Mouse (Mus musculus) cerebellum, postnatal 4 days (tissue): ENCODE data around the gene Cog7.

ENCODE experiments used
- DNase-seq, 2 experiments: peaks; one replicate each; pipeline ENCODE4 v3.0.0; 2022; ENCODE audit warnings: low spot score in 2 of 2, mixed read lengths in 1 of 2

Cog7 gene

DNA sequence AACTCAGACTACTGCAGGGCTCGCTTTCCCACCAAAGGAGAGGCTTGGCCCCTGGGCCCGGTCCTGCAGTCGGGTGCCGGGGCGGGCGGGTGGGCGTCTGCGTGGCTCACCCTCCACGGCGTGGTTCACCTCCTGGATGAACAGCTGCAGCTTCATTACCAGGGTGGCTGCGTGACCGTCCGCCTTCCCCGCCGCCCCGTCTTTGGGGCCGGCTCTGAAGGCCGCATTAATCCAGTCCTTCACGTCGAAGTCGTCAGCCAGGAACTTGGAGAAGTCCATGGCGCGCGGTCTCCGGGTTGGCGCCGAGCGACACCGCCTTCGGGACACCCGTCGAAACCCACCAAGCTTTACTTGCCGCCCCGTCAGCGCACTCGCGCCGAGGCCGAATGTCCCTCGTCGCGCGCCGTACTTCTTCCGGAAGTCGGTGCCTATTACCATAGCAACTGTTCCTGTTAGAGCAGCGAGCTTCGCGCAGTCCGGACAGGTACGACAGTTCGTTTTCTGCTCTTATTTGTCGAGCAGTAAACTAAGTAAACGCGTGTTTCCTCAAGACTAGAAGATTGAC lies at the start of gene Cog7:
Cog7 (minus strand) TSS at position 405 of the 565 bp plus-strand sequence.
- DNase-seq: peak; percentile 87 to 97

GRCm38 (mm10) chr7:122022131-122022530 lies 40.6 kb upstream of the Cog7 start:
- DNase-seq: no peak

- DNase-seq: peak; percentile 70 to 89
Measured at GRCm38 (mm10) chr7:122020667-122021354, 39.3 kb upstream of the Cog7 start, which contains the start of gene Gga2. Gene Gga2 (minus strand): TSS chr7:122021222.

- peak in 1 of 2 experiments; percentile 12 for DNase-seq
Measured at GRCm38 (mm10) chr7:122020273-122020666, 38.8 kb upstream of the Cog7 start.

DNA sequence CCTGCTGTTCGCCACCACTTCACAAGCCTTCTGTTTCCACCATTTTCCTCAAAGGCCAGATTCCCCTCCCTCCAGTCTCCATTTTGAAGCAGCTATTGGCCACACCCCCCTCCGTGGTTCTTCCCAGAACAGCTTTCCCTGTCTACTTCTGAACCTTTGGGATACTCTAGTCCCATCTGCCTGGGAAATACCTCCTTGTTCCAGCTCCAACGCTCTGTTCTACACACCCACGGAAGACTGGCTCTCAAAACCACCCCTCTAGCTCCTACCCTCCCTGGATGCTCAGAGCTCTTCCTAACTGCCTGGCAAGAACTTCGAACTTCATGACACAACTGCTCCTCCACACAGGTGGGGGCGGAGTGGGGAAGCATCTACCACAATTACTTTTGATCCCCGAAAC lies 37.5 kb upstream of the Cog7 start:
- no peak for DNase-seq

DNA sequence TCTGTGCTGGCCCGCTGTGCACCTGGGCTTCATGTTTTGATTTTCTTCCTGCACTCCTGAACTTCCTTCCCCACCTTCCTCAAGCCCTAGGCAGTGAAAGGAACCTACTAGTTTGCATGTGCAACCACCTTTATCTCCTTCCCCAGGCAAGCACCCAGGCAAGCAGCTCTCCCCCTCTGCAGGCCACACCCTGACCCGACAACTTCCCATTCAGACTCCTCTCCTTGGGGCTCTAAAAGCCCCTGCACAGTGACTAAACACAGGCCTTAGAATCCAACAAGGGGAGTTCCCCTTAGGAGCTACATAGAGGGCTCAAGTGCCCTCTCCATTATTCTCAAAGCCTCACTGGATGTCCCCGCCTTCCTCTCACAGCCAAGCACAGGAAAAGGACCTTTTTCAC lies 36.7 kb upstream of the Cog7 start:
- DNase-seq: no peak

GRCm38 (mm10) chr7:122015734-122016133 lies 34.2 kb upstream of the Cog7 start:
- DNase-seq: no peak

DNA sequence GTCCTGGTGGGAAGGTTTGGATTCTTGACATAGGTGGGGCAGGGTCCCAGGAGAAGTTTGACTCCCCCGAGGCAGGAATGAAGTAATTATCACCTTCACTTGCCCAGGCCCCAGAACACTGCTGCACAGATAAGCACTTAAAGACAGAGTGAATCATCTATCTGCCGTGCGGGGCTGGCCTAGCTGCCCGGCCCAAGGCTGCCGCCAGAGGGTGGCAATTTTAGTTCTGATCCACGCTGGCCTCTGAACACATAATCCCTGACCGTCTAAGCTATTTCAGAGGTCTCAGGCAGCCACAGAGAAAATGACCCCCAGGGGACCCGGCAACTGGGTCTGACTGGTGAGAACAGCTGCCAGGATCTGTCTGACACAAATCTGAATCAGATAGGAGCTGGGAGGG lies 33.6 kb upstream of the Cog7 start:
- DNase-seq: no peak

- no peak for DNase-seq
Measured at GRCm38 (mm10) chr7:122012949-122013348, 31.4 kb upstream of the Cog7 start.

GRCm38 (mm10) chr7:122012370-122012769 lies 30.9 kb upstream of the Cog7 start:
- DNase-seq: no peak

DNA sequence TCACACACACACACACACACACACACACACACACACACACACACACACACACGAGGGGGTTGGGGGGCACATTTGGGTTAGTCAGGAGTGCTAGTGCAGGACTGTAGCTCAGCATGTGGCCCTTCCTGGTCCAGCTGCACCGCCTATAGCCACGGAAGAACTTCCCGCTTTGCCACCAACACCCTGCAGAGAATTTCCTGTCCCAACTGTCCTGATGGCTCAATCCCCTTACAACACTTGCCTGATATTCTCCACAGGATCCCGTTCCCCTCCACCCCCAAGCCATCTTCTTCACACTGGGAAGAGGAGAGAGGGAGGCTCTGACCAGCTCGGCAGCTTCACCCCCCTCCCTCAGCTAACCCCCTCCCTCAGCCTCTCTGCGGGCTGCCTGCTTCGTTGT lies 18.9 kb upstream of the Cog7 start:
- DNase-seq: no peak

DNA sequence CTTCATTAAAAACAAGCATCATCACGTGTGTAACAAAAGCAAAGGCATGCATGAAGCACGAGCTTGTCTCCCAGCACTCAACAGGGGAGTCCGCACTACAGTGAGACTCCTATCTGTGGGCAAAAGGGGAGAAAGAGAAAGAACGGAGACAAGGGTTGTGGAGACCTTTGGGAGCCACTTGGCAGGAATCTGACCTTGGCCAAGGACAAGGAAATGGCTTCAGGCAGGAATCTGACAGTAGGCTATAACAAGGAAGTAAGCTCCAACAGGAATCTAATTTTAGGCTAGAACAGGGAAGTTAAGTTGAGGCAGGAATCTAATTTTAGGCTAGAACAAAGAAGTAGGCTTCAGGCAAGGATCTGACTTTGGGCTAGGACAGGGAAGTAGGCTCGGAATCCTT lies 14.4 kb upstream of the Cog7 start:
- no peak for DNase-seq

DNA sequence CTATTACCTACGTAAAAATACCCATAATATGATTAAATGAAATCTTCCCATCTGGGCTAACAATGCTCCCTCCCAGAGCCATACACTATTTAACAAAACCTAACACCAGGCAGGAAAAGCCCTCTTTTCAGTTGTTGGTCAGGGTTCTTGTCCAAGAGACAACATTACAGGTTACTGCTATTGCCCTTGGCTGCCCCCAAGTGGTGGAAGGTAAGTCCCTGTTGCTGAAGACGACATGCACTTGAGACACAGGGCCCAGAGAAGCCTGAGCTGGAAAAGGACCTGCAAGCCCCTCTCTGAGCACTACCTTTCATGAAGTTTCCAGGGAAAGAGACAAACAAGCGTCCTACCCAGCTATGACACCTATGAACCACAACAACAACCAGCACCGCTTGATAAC lies 6.5 kb downstream of the Cog7 start:
- peak in 1 of 2 experiments; percentile 63 for DNase-seq

DNA sequence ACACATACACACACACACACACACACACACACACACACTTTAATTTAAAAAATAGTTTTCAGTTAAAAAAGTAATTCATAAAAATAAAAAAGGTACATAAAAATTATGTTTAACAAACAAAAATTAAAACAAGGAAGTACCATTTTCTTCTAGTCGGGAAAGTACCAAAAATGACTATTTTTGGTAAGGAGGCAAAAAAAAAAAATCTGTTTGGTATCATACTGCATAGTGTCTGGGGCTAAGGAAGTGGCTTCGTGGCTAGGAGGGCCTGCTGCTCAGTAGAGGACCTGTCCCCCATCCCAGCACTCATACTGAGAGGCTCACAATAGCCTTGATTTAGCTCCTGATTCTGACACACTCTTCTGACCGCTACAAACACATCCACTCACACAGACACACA lies 9.8 kb downstream of the Cog7 start:
- DNase-seq: no peak

GRCm38 (mm10) chr7:121970250-121970649 lies 11.3 kb downstream of the Cog7 start:
- no peak for DNase-seq

GRCm38 (mm10) chr7:121968816-121969215 lies 12.7 kb downstream of the Cog7 start:
- no peak for DNase-seq

DNA sequence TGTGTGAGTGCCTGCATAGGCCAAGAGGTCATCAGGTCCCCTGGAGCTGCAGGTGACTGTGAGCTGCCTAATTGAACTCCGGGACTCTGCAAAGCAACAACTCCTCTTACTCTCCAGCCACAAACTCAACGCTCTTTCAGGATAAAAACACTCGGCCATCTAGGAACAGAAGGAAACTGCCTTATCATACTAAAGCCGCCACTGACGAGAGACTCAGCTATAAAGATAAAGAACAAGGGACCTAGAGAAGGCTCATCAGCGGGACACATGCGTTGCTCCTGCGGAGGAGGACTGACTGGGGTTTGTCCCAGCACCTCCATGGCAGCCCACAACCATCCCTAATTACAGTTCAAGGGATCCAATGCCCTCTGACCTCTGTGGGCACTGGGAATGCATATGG lies 13.3 kb downstream of the Cog7 start:
- DNase-seq: no peak

DNA sequence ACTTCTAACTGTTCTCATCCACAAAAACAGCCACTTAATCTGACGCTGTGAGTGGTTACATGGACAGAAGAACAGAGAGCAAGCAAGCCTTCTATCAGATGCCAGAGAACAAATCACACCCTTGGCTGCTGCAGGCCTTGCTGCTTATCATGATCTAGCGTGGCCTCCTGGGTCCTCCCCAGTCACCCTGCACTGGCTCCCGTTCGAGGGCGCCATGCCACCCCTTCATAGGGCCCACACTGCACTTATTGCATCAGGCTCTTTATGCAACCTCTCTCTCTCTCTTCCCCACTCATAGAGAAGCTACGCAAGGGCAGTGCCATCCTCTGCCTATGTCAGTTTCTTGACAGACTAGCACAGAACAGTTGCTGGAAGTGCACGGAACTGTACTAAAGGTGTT lies 15.3 kb downstream of the Cog7 start:
- DNase-seq: no peak

DNA sequence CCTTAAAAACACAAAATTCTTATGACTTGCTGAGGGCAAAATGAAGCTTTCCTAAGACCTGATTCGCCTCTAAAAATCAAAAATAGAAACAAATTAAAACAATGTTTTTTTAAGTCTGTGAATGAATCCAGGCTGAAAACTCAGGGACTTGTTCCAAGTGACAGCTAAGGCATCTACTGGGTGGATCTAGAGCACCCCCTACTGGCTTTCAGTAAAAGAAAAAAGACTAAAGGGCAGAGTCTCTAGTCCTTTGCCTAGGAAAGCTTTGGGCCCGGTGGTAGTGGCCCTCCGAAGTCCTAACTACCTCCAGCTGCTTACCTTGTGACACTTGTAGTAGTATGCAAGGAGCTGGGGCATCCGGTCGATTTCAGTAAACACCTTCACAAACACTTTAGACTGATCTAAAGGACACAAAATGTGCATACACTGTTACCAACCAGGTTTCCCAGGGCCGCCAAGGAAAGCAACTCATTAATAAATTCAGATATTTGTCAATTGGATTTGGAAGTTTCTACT lies 17.6 kb downstream of the Cog7 start:
- DNase-seq: peak in 1 of 2 experiments; percentile 65

- no peak for DNase-seq
Measured at GRCm38 (mm10) chr7:121962571-121962959, 18.9 kb downstream of the Cog7 start.

DNA sequence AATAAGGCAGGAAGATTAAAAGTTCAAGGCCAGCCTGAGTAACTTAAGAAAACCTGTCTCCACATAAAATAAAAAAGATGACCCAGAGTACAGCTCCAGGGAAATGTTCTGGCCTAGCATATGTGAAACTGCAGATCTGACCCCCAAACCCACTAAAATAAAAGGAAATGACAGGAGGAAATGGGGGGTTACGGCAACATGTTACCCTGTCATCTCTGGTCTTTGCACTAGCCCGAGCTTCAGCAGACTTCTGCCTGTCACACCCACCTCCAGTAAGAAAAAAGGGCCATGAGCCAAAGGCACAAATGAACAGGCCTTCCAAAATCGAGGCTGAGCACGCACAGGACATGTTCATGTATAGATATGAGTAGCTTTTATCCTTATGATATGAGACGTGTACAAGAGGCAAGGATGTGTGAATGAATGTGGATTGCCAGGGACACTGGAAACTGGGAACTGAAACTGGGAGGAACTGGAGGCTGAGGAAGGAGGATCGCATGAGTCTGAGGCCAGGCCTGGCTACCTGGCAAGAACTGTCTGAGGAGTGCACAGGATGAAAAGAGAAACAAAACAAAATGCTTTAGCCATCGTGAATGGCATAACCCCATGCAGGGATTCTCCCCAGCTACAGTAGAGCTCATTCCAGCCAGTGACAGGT lies 19.5 kb downstream of the Cog7 start:
- DNase-seq: no peak

DNA sequence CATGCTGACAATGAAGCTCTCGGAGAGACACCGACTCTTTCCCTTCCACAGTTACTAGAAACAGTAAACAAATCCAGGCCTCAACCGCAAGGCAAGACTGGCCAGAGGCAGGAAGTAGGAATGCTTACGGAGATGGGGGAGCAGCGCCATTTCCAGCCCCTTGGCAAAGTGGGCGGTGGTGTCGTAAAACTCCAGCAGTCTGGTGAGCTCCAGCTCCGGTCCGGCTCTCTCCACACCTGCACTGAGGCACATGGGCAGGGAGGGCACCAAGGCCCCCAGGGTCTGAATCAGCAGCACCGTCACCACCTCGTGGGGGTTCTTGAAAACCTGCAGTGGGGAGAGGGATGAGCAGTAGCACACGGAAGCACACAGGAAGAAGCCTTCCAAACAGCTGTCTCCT lies 25.7 kb downstream of the Cog7 start:
- no peak for DNase-seq
